Comparison of ENCODE assay signal across 8 mouse cellular contexts in the genomic region with DNA sequence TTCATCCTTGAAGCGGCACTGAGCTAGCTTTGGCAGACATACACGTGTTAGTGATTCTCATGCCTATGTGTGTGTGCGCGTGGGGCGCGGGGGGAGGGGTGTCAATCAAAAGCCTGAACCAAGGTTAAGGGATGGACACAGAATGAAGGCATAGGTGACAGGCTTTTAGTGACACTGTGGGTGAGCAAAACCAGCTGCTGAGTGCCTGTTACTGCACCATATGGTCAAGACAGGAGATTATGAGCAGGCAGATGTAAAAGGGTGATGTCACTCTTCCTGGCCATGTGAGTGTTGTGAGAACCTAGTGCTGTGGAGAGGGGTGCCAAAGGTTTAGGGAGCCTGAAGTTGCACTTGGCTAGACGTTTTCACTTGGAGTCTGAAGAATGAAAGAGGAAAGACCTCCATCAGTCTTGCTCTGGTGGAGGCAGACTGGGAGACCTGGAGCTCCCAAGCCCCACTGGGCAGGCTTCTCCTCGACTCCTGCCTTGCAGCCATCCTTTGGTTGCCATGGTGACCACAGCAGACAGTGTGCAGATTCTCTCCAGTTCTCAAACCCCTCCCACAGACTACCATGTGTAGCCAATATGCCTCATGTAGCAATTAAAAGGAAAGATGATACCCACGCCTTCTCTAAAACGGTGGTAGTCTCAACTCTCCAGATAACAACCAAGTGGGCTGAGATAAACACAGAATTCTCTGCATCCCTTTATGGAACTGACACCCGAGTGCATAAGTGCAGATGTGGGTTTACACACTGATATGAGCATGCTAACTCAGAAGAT. TPM values are rescaled to one million over a fixed set of nuclear protein-coding genes. Genes with fewer than 3 reads are reported as not detected.
DNase-seq lines count a peak whose midpoint lies in the region; ATAC-seq and TF ChIP-seq lines count a peak whose summit lies in the region.

No protein-coding gene starts in this region.

- no peaks in the 10 kb centered on the region for H3K27me3 ChIP-seq in intestine, embryonic 14.5 days (replicated peaks; ENCODE audit: control insufficient read depth, insufficient read depth, low read length)
- H3K27me3 ChIP-seq in intestine, postnatal 0 days (replicated peaks; ENCODE audit: control insufficient read depth, insufficient read depth, low read length) = no peaks in the 10 kb centered on the region
- no peaks in the 10 kb centered on the region for H3K27me3 ChIP-seq in embryonic facial prominence, embryonic 10.5 days (replicated peaks; ENCODE audit: low read depth, poor library complexity, severe bottlenecking)
- H3K27me3 ChIP-seq in heart, postnatal 0 days (ENCODE audit: control insufficient read depth, insufficient read depth, low read length) = no peaks in the 10 kb centered on the region
- H3K27me3 ChIP-seq in midbrain, postnatal 0 days (ENCODE audit: insufficient read depth, low read length) = no peaks in the 10 kb centered on the region

- intact Hi-C loops in left cerebral cortex, postnatal 10 days (cut with DNase I) = no loop called here

- peak; percentile 87 for ATAC-seq in intestine, embryonic 14.5 days (replicated peaks; ENCODE audit: low FRiP score, low TSS enrichment, low read depth)
- no peak for ATAC-seq in intestine, postnatal 0 days
- ATAC-seq in heart, postnatal 0 days (ENCODE audit: insufficient read depth, low read depth) = peak; percentile 68
- ATAC-seq in midbrain, postnatal 0 days (ENCODE audit: low FRiP score) = peak; percentile 93
- no peak for ATAC-seq in inflammation-experienced regulatory T-cells, adult 6 months

- WGBS in intestine, embryonic 14.5 days = 39% methylated on average over 11 of the region's 11 CpGs
- 49% methylated on average over 11 of the region's 11 CpGs for WGBS in intestine, postnatal 0 days
- 52% methylated on average over 11 of the region's 11 CpGs for WGBS in embryonic facial prominence, embryonic 10.5 days
- WGBS in heart, postnatal 0 days = 33% methylated on average over 11 of the region's 11 CpGs
- WGBS in midbrain, postnatal 0 days = 39% methylated on average over 11 of the region's 11 CpGs

- H3K27ac ChIP-seq in intestine, embryonic 14.5 days (ENCODE audit: low read depth) = peak overlapping the region; percentile 27
- H3K27ac ChIP-seq in intestine, postnatal 0 days (ENCODE audit: low read depth, low read length) = no peak overlapping the region
- peak overlapping the region; percentile 76 for H3K27ac ChIP-seq in embryonic facial prominence, embryonic 10.5 days (replicated peaks)
- H3K27ac ChIP-seq in heart, postnatal 0 days (ENCODE audit: low read depth) = peak overlapping the region; percentile 44
- peak overlapping the region; percentile 65 for H3K27ac ChIP-seq in midbrain, postnatal 0 days (ENCODE audit: low read depth, low read length)

- no peaks in the 10 kb centered on the region for H3K9me3 ChIP-seq in intestine, embryonic 14.5 days (ENCODE audit: control insufficient read depth, low read length)
- H3K9me3 ChIP-seq in intestine, postnatal 0 days (ENCODE audit: control insufficient read depth) = no peaks in the 10 kb centered on the region
- no peaks in the 10 kb centered on the region for H3K9me3 ChIP-seq in embryonic facial prominence, embryonic 10.5 days
- no peaks in the 10 kb centered on the region for H3K9me3 ChIP-seq in heart, postnatal 0 days (replicated peaks; ENCODE audit: control insufficient read depth, low read length)
- no peaks in the 10 kb centered on the region for H3K9me3 ChIP-seq in midbrain, postnatal 0 days (ENCODE audit: low read length)

- peak; percentile 62 for DNase-seq in intestine, embryonic 14.5 days (ENCODE audit: low spot score)
- peak; percentile 80 for DNase-seq in embryonic facial prominence, embryonic 10.5 days (ENCODE audit: low spot score)
- peak; percentile 67 for DNase-seq in heart, postnatal 0 days (ENCODE audit: low spot score)
- DNase-seq in left cerebral cortex, postnatal 10 days (ENCODE audit: extremely low spot score in 1 of 2, low spot score in 2 of 2) = peak; percentile 68 to 85
- peak; percentile 93 for DNase-seq in midbrain, postnatal 0 days (ENCODE audit: low spot score)
- no peak for DNase-seq in urinary bladder, postnatal 4 days (ENCODE audit: low spot score in 2 of 2)

- no peak; the same call in 1 of the 2 replicates for TF ChIP-seq EP300 in heart, postnatal 0 days (IDR thresholded peaks at IDR 0.05; ENCODE audit: low read depth)

- H3K9ac ChIP-seq in intestine, embryonic 14.5 days (ENCODE audit: low read length) = no peak overlapping the region
- no peak overlapping the region for H3K9ac ChIP-seq in intestine, postnatal 0 days (ENCODE audit: low read depth, low read length)
- H3K9ac ChIP-seq in heart, postnatal 0 days (replicated peaks; ENCODE audit: low read depth, low read length) = no peak overlapping the region
- no peak overlapping the region for H3K9ac ChIP-seq in midbrain, postnatal 0 days (replicated peaks; ENCODE audit: low read length, poor library complexity, severe bottlenecking)

- H3K4me2 ChIP-seq in intestine, embryonic 14.5 days (ENCODE audit: low read length) = no peak overlapping the region; the same call in 1 of the 2 replicates
- H3K4me2 ChIP-seq in intestine, postnatal 0 days (replicated peaks; ENCODE audit: low read depth) = no peak overlapping the region
- no peak overlapping the region for H3K4me2 ChIP-seq in heart, postnatal 0 days (ENCODE audit: low read depth, low read length)
- no peak overlapping the region for H3K4me2 ChIP-seq in midbrain, postnatal 0 days (ENCODE audit: low read depth, low read length, poor library complexity, severe bottlenecking)

- H3K4me1 ChIP-seq in intestine, embryonic 14.5 days (replicated peaks; ENCODE audit: control insufficient read depth, insufficient read depth, low read length) = peaks cover 13% of the 10 kb centered on the region
- no peaks in the 10 kb centered on the region for H3K4me1 ChIP-seq in intestine, postnatal 0 days (replicated peaks; ENCODE audit: control insufficient read depth, insufficient read depth, low read length)
- peaks cover 20% of the 10 kb centered on the region for H3K4me1 ChIP-seq in embryonic facial prominence, embryonic 10.5 days
- H3K4me1 ChIP-seq in heart, postnatal 0 days (ENCODE audit: control insufficient read depth, insufficient read depth) = peaks cover 36% of the 10 kb centered on the region
- peaks cover 6% of the 10 kb centered on the region; the same call in 1 of the 2 replicates for H3K4me1 ChIP-seq in midbrain, postnatal 0 days (ENCODE audit: insufficient read depth, low read length)

- TF ChIP-seq CTCF in intestine, postnatal 0 days (IDR thresholded peaks at IDR 0.05; ENCODE audit: low read depth) = no peak
- TF ChIP-seq CTCF in heart, postnatal 0 days (IDR thresholded peaks at IDR 0.05; ENCODE audit: low read depth) = no peak
- TF ChIP-seq CTCF in midbrain, postnatal 0 days (IDR thresholded peaks at IDR 0.05) = no peak

- no peak overlapping the region for H3K4me3 ChIP-seq in intestine, embryonic 14.5 days (ENCODE audit: low read depth, low read length)
- H3K4me3 ChIP-seq in intestine, postnatal 0 days (ENCODE audit: low read depth, low read length) = no peak overlapping the region
- H3K4me3 ChIP-seq in embryonic facial prominence, embryonic 10.5 days = peak overlapping the region; percentile 16; the same call in 1 of the 2 replicates
- H3K4me3 ChIP-seq in heart, postnatal 0 days (ENCODE audit: low read depth, low read length) = no peak overlapping the region
- no peak overlapping the region for H3K4me3 ChIP-seq in midbrain, postnatal 0 days (ENCODE audit: low read depth, low read length)

- H3K36me3 ChIP-seq in intestine, embryonic 14.5 days (ENCODE audit: control insufficient read depth, insufficient read depth, low read length) = no peaks in the 10 kb centered on the region
- H3K36me3 ChIP-seq in intestine, postnatal 0 days (ENCODE audit: control insufficient read depth, insufficient read depth) = no peaks in the 10 kb centered on the region
- no peaks in the 10 kb centered on the region for H3K36me3 ChIP-seq in embryonic facial prominence, embryonic 10.5 days (replicated peaks)
- H3K36me3 ChIP-seq in heart, postnatal 0 days (replicated peaks; ENCODE audit: control insufficient read depth, insufficient read depth, low read length) = no peaks in the 10 kb centered on the region
- H3K36me3 ChIP-seq in midbrain, postnatal 0 days (ENCODE audit: insufficient read depth, low read length) = no peaks in the 10 kb centered on the region

RNA-seq across cellular contexts. Expression of a gene that starts 5.5 kb away (rescaled TPM):
- 1.7 and 2.3 TPM in 2 replicates for polyA plus RNA-seq in intestine, embryonic 14.5 days (2014; fragmentation: Nextera tagmentation; extraction: Ambion mirVana)
- 0.70 and 0.80 TPM in 2 replicates for polyA plus RNA-seq in intestine, postnatal 0 days (2015; fragmentation: Nextera tagmentation; extraction: Ambion mirVana)
- 2.3 and 2.6 TPM in 2 replicates for polyA plus RNA-seq in embryonic facial prominence, embryonic 10.5 days (2016; fragmentation: Nextera tagmentation; extraction: Ambion mirVana)
- total RNA-seq in heart, postnatal 0 days (2014; rRNA removed; ENCODE audit: low replicate concordance) = 31.7 and 44.4 TPM in 2 replicates
- 12.6 and 17.5 TPM in 2 replicates for polyA plus RNA-seq in heart, postnatal 0 days (2015; fragmentation: Nextera tagmentation; extraction: Ambion mirVana)
- total RNA-seq in left cerebral cortex, postnatal 10 days (2021) = 10 to 100 TPM; 69.2 to 71.9 TPM
- total RNA-seq in midbrain, postnatal 0 days (2014; rRNA removed) = 48.8 and 57.4 TPM in 2 replicates
- polyA plus RNA-seq in midbrain, postnatal 0 days (2015; fragmentation: Nextera tagmentation; extraction: Ambion mirVana) = 17.7 and 19.6 TPM in 2 replicates
- 100 to 1,000 TPM; 199 to 236 (median 232) TPM for polyA plus RNA-seq in inflammation-experienced regulatory T-cells, adult 6 months (2017; shearing (Covaris generic))

Comparison
In these comparisons a context has a peak if more than half of its experiments do, and no peak if none do; other contexts are left out.
1. ATAC-seq: peak in intestine, embryonic 14.5 days (single experiment), heart, postnatal 0 days (single experiment) and midbrain, postnatal 0 days (single experiment); none in intestine, postnatal 0 days (single experiment) and inflammation-experienced regulatory T-cells, adult 6 months (single experiment).
2. DNase-seq: peak in intestine, embryonic 14.5 days (single experiment), embryonic facial prominence, embryonic 10.5 days (single experiment), heart, postnatal 0 days (single experiment), left cerebral cortex, postnatal 10 days (2 of 2) and midbrain, postnatal 0 days (single experiment); none in urinary bladder, postnatal 4 days (0 of 2).